Mouse (Mus musculus): Measurements from ENCODE around the gene Kcns3. TPM values are rescaled to one million over a fixed set of nuclear protein-coding genes. Genes with fewer than 3 reads are reported as not detected.
"Not testable (repeated sequence)": the region's sequence is repeated elsewhere in the genome, so short reads cannot be mapped to it uniquely, and the experiment has no call there.

Gene Kcns3
- total RNA-seq, 2 experiments from 2014 or later, result 0.29 to 0.39 TPM

GRCm38 (mm10) chr12:11088626-11089372 lies 62.1 kb downstream of the Kcns3 start:
- DNase-seq (ENCODE audit: low spot score), result no peak
- intact Hi-C loops (cut with DNase I), result no loop called here

GRCm38 (mm10) chr12:11086866-11087265 lies 64.0 kb downstream of the Kcns3 start:
- intact Hi-C loops (cut with DNase I), result no loop called here
- no peak for DNase-seq (ENCODE audit: low spot score)

- no peak for DNase-seq (ENCODE audit: low spot score)
- intact Hi-C loops (cut with DNase I), result no loop called here
Observed at GRCm38 (mm10) chr12:11071079-11071478, 79.8 kb downstream of the Kcns3 start.

- no peak for DNase-seq (ENCODE audit: low spot score)
- intact Hi-C loops (cut with DNase I), result no loop called here
Observed at GRCm38 (mm10) chr12:11066865-11067264, 84.0 kb downstream of the Kcns3 start.

GRCm38 (mm10) chr12:11052676-11053075 lies 98.2 kb downstream of the Kcns3 start:
- intact Hi-C loops (cut with DNase I); DNase-seq (ENCODE audit: low spot score): not testable (repeated sequence)

GRCm38 (mm10) chr12:11041821-11042220 lies 109.0 kb downstream of the Kcns3 start:
- intact Hi-C loops (cut with DNase I), result no loop called here
- no peak for DNase-seq (ENCODE audit: low spot score)

Other genes starting within 250 kb of the Kcns3 start
- gene Msgn1, start 57.9 kb upstream of the Kcns3 start, total RNA-seq (2021), result not detected
- 1 to 10 TPM; 1.1 to 1.3 TPM for gene Gen1, start 114.7 kb upstream of the Kcns3 start, total RNA-seq (2021)
- 10 to 100 TPM; 42.9 to 50.3 TPM for gene Smc6, start 114.8 kb upstream of the Kcns3 start, total RNA-seq (2021)

Measured in heart, postnatal 25 days (tissue).